Mouse (Mus musculus) right cerebral cortex, postnatal 14 days (tissue): Measurements from ENCODE around the gene Pex1.
"Not testable (repeated sequence)": the region's sequence is repeated elsewhere in the genome, so short reads cannot be mapped to it uniquely, and the experiment has no call there.

Experiments used
- DNase-seq: peaks from one replicate; pipeline ENCODE4 v3.0.0; 2022

Gene Pex1

DNA sequence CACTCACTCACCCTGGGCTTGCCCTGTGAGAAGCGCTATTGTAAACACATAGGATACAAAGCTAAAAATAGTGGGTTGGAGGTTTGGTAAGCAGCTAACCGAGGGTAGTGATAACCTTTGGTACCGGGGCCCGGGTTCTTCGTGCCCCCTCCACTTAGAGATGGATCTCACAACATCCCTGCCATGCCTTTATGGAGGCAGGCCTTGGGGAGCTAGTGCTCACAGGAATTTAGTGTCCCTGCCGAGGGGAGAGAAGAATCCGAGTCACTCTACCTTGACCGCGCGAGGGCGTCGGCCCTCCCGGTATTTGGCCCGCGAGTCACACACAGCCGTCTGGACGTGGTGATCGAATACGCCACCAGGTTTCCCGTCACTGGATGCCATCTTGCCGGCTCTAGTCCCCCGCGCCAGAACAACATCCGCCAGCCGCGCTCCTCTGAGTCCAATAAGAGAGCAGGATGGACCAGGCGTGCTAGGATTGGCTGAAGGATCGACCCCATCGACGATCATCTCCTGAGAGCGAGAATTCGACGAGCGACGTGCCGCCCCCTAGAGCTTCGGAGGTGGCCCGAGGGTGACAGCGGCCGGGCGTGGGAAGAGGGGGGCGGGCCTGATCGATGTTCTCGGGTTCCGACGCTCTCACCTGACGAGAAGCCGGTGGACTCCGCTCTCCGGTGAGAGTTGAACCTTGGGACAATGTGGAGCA lies at the start of gene Pex1:
Gene Pex1, plus strand, starts transcription at position 374 of the 706 bp plus-strand sequence.
- DNase-seq: peak; percentile 93

DNA sequence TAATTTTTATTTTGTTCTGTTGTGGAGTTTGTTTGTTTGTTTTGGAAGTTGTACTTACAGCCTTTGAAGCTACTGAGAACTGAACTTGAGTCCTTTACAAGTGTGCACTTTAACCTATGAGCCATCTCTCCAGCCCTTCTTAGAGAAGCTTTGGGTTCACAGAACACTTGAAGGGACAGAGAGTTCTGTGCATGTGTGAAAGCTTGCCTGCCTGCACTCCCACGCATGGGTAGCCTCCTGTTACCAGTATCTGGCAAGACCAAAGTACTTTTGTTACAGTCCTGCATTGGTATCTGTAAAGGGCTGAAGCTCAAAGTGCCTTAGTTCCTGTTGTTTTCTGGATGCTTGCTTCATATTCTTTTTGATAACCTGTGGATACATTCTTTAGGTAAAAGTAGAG lies 49.6 kb upstream of the Pex1 start:
- DNase-seq: no peak

DNA sequence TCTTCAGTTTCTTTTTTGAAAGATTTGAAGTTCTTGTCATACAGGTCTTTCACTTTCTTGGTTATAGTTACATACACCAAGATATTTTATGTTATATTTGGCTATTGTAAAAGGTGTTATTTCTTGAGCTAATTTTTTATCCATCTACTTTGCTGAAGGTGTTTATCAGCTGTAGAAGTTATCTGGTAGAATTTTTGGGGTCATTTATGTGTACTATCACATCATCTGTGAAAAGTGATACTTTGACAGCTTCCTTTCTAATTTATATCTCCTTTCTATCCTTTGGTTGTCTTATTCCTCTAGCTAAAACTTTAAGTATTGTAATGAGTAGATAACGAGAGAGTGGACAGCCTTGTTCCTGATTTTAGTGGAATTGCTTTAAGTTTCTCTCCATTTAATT lies 44.4 kb upstream of the Pex1 start:
- DNase-seq: no peak

DNA sequence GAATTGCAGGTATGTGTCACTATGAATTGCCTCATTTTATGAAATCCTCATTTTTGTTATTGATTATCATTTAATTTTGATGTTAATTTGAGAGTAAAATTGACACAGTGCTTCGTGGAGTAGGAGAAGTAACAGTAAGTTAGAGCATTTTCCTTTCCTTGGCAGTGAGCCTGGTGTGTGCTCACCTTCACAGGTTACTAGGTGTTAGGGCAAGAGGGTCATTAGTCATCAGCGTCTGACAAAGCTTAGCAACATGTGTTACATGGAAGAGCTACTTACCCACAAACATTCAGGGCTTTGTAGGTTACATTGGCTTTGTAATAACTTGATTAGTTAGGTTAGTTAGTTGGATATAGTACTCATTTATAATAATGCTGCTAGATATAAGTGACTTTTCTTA lies 41.7 kb upstream of the Pex1 start:
- no peak for DNase-seq

DNA sequence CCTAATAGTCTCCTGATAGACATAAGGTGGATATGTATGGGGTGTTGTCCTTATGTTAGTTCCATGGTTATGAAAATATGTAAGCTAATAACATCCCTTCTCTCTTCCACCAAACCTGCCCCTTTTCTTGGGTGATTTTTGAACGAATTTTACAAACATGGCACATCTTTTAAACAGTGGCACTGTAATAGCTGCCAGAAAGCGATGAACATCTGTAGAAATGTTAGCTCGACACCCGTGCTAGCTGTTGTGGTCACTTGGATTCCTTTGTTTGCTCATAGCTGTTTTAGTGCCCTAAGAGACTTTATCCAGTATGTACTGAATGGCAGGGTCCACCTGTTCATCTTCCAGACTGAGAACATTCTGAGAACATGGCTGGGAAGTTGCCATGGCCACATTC lies 24.6 kb upstream of the Pex1 start, which contains the start of gene 1700109H08Rik:
Gene 1700109H08Rik, plus strand, starts transcription at position 301 of the 400 bp plus-strand sequence.
- DNase-seq: no peak

DNA sequence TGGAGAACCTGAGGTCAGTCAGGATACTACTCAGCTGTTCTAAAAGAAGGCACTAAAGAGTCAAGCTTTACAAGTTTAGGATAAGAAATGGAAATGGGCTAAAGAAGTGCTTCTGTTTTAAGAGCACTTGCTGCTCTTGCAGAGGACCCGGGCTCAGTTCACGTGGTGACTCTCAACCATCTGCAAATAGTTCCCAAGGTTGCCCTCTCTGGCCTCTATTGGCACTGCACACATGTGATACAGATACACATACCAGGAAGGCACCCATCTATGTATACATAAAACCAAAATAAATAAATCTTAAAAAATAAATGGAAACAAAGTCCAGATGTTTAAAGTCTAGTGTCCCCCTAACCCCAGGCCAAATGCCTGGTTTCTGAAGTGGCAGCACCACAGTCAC lies 21.0 kb upstream of the Pex1 start:
- DNase-seq: no peak

DNA sequence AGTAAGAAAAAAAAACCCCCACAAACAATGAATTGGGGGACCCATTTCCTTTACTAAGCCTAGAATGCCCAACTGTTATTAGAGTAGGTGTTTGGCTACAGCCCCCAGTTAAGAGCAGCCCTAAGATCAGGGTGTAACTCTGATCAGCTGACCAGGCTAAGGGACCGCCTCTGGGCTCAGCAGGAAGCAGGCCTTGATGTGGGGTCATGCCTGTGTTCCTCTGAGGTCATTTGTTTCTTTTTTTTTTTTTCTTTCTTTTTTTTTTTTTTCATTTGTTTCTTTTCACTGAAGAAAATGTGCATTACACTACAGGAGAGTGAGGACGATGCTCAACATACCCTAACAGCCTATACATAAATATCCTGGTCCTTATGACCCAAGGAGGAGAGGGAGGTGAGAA lies 17.9 kb upstream of the Pex1 start:
- DNase-seq: no peak

DNA sequence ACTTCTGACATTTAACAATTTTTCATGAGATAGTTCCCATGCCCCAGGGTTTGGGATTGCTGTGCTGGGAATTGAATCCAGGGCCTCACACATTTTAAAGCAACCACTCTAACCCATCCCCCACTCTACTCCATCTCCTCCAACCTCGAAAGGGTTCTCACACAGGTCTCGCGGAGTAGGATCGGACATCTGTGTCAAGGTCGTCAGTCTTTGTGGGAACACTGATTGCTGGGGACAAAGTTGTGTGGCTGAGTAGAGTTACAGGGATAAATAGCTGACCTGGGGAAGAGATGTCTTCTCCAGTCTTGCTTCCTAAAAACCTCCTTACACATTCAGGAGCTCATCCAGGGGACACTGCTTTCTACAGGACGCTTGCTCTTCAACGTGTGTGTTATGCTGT lies 16.8 kb upstream of the Pex1 start:
- no peak for DNase-seq

DNA sequence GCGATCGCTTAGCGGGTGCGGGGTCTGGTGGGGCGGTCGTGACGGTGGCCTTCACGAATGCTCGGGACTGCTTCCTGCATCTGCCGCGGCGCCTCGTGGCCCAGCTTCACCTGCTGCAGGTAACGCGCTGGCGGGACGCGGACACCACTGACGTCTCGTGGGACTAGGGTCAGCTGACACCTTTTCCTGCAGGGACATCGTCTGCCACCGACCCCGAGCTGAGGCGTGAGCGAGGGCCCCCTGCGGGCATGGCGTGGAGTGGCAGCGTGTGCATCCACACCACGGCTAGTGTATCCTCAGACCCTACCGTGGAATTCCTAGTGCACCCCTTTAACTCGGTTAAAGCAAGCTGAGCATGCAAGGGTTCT lies 517 bp downstream of the Pex1 start, which contains the start of gene Rbm48:
Gene Rbm48, minus strand, starts transcription at position 187 of the 368 bp plus-strand sequence.
- peak; percentile 88 for DNase-seq

DNA sequence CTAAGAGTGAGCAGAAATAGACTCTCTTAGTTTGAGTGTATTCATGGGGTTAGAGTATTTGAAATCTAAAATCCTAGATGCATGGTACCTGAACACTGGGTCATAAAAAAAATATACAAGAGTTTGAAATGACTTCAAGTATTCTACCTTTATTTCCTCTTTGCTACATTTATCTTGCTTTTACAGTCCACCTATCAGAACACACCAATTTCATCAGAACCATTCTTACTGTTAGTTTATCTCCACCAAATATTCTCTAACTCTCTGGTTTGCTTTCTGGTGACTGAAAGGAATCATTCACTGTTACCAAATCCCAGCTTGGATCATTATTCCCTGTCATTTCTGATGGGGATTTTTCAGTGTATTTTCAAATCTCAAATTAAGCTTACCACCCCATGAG lies 1.3 kb downstream of the Pex1 start:
- DNase-seq: no peak

DNA sequence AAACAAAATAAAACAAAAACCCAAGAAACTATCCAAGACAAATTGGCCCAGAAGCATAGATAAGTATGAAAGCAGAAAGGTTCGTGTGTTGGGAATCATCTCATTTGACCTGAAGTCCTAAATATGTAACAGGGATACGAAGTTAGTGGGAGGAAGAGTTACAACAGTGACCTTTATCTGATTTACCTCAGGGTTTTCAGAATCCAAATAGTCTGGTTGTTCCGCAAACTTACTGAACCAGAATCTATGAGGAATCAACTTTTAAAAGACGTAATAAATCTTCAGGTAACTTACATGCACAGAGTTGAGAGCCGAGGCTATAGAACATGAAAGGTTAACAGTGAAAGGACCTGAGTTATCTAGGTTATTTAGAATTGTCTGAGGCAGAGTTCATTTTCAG lies 2.9 kb downstream of the Pex1 start:
- DNase-seq: no peak

DNA sequence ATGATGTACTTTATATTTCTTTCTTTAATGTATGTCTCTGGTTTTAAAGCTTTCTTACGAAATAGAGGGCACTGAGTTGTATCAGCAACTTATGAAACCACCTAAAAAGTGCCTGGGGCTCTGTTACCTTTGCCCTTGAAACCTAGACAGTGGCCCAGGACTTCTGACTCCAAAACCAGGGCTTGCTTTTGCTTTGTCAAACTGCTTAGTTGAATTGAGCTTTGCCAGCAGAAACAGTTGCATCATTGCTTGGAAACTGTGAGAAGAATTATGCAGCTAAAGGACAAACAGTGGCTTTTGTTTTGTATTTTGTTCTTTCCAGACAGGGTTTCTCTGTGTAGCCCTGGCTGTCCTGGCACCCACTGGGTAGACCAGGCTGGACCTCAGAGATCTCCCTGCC lies 4.4 kb downstream of the Pex1 start:
- DNase-seq: no peak

DNA sequence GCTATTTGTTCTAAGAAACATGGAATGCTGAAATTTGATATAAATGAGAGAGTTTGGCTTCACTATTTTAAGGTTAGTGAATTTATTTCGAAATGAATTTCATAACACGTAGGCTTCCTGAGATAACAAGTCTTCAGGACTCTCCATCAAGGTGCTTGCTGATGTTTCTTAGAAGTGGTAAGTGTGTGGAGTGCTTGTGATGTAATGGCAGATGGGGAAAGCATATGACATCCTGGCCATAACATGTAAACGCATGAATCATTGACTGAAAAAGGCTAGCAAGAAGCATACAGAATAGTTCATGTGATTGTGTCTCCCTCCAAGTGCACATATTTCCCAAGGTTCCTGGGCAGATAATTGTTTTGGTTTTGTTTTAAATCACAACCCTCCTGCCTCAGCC lies 4.9 kb downstream of the Pex1 start:
- no peak for DNase-seq

DNA sequence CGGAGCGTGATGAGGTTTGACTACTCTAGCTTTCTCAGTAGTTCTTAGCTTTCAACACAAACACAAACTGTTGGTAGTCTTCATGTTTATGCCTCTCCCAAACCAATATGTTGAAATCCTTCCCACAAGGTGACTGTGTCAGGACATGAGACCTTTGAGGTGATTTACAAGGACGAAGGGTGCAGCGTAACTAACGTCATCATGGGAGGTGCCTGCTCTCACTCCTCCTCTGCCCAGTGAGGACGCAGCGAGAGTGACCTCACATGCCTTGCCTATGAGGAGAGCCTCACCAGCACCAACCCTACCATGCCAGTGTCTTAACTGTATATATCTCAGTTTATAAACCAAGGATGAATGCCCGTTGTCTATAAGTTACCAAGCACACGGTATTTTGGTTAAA lies 11.2 kb downstream of the Pex1 start:
- DNase-seq: no peak

DNA sequence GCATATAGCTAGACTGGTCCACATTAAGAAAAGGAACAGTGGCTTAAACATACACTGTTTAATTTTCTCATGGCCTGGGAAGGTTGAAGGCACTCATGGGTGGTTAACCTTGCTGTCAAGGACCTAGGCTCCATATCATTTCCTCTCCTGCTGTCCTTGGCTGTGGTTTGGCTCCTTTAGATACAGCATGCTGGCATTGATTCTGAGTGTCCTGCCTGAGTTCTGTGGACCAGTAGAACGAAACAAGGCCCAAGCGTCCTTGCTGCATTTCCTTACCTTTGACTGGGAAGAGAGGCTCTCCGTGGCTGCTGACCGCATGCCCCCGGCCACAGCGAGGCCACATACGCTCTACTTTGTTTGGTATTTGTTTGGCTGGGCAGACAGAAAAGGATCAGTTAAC lies 13.4 kb downstream of the Pex1 start:
- no peak for DNase-seq

DNA sequence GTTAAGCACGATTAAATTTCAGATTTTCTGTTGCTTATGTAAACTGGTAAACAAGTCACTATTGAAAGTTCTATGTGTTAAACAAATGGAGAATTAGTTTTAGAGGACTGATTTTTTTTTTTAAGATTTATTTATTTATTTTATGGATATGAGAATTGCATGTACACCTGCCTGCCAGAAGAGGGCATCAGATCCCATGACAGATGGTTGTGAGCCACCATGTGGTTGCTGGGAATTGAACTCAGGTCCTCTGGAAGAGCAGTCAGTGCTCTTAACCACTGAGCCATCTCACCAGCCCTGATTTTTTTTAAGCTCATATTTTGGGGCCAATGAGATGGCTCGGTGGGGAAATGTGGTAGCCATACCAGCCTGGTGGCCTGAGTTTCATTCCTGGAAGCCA lies 16.0 kb downstream of the Pex1 start:
- not testable (repeated sequence) for DNase-seq

DNA sequence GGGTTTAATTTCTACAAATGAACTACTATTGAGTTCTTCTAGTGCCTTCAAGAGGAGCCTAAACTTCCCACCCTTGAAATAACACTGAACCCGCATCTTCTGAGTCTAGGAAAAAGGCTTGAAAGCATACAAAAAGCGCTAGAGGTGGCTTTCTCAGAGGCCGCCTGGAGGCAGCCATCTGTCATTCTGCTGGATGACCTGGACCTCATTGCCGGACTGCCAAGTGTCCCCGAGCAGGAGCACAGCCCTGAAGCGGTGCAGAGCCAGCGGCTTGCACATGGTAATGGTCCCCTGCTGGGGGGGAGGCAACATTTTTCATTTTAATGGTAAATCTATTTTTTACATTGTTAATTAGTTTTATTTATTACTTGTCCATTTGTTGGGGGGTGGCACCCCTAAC lies 24.6 kb downstream of the Pex1 start:
- no peak for DNase-seq

DNA sequence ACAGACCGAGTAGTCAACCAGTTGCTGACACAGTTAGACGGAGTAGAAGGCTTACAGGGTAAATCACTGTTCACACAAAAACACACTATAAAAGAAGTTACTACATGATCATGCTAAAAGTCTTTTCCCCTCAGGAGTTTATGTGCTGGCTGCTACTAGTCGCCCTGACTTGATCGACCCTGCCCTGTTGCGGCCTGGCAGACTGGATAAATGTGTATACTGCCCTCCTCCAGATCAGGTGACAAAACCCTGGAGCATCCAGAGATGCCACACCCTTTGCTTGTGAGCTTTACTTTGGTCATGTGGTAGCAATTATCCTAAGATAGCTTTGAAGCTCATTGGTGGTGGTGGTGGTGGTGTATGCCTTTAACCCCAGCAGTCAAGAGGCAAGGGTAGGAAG lies 34.2 kb downstream of the Pex1 start:
- DNase-seq: no peak

DNA sequence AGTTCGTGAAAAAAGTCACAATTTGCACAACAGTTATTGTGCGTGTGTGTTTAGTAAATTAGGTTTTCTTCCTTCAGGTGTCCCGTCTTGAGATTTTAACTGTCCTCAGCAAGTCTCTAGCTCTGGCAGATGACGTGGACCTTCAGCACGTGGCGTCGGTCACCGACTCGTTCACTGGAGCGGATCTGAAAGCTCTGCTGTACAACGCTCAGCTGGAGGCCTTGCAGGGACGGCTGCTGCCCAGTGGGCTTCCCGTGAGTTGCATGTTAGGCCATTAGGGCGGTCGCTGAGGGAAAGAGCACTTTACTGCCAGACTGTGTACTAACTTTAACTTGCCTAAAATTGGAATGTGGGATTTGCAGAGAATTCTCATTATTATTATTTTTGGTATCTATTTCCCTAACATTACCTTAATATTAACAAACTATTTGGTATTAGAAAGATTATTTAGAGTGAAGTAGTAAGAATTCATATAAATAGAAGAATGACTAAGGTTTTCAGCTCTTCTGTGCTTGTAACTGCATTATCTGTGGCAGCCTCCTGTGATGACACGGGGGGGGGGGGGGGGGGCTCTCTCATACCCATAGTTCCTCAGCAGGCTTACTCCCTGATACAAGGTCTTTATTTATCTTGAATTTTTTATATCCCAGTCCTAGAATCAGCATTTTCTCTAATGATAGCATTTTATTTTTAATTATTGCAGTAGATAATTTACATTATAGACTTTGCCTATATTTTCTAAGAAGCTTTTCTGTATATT lies 35.8 kb downstream of the Pex1 start:
- DNase-seq: no peak

DNA sequence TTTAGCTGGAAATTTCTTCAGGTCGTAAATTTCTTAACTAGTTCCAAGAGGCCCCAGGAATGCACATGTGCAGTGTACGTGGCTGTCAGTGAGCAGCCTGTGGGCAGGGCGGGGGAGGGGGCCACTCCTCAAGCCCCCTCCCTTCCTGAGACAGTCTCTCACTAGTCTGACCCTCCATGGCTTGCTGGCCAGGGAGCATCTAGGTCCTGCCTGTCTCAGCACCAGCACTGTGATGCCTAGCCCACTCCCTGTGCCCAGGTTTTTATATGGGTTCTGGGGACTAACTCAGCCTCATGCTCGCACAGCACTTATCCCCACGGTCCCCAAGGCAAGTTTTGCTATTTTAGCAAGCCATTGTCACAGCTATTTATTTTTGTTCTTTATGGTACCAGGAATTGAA lies 36.4 kb downstream of the Pex1 start:
- no peak for DNase-seq

DNA sequence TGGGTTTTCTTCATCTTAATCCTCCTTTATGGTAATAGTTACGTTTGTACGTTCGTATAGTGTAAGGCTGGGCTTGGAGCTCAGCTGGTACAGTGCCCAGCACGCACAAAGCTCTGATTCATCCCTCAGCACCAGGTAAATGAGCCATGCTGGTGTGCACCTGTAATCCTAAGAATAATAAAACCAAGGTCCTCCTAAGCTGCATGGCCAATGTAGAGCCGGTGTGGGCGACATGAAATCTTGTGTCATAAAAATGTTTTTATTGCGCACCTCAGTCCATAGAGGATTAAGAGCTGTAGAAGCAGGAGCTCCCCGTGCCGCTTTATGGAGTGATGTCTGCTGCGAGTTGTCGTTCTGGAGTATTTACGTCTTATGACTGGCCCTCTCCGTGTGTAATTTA lies 37.4 kb downstream of the Pex1 start:
- no peak for DNase-seq

DNA sequence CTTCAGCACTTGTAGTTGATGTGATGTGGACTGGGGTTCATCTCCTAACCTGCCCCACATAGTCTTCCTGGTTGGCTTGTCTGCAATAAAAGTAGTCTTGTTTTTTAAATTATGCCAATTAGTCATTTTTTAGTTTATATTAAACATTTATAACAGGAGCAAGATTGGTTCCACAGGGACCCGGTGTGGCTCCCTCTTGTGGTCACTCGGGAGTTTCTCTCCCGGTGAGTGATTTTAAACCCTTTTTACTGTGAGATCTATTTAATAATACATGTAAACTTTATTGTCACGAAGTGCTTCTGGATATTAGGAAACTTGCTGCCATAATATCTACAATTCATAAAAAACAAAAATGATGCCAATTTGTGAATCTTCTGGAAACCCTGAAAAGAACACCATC lies 38.1 kb downstream of the Pex1 start:
- DNase-seq: no peak

DNA sequence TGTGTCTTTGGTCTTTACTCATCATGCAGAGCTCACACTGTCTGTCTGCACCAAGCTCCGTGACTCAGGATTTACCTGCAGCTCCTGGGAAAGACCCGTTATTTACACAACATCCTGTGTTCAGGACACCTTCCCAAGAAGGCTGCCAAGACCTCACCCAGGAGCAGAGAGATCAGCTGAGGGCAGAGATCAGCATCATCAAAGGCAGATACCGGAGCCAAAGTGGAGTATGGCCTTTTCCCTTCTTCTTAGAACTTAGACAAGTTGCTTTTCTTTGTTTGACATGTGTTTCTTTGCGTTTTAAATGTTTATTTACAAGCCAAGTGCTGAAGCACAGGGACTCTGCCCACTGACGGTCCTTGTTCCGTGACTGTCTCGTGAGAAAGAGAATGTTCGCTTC lies 39.4 kb downstream of the Pex1 start:
- DNase-seq: no peak

DNA sequence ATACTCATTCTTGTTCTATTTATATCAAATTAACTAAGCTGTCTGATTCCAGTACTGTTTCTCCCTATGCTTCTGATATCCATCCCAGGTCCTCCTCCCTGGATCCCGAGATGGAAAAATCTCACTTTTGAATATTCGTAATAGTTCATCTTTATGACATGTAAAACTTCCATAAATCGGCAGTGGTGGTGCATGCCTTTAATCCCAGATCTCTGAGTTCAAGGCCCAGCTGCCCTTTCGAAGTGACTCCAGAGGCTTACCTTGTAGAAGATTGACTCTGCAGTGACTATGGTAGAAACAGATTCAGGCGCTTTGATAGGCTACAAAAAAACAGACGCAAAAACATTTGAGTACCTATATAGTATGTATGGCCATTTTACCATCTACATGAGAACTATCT lies 48.8 kb downstream of the Pex1 start:
- DNase-seq: no peak

DNA sequence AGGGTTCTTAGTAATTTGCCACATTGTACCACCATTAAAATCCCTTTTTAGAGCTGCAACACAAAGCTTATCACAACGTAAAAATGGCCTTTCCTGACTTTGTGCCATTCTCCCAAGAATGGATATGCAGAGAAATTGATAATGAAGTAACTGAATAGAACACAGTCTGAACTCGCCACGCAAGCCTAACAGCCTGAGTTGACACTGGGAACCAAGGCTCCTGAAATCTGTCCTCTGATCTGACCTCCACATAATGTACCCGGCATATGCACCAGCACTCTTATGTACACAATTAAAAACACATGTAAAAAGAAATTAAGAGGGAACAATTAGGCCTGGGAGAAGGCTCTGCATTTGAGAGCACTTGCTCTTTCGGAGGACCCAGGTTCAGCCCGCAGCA lies 49.5 kb downstream of the Pex1 start:
- DNase-seq: no peak
